Mouse (Mus musculus) myocyte (in vitro differentiated cells): ENCODE data around the gene Wdr46. TPM values are rescaled to one million over a fixed set of nuclear protein-coding genes. Genes with fewer than 3 reads are reported as not detected.

Source experiments
- H3K27me3 ChIP-seq: one replicate; pipeline ENCODE4 v1.6.1; 2011; ENCODE audit not compliant: control insufficient read depth, insufficient read depth, insufficient read length
- H3K36me3 ChIP-seq: one replicate; pipeline ENCODE4 v1.6.1; 2011; ENCODE audit not compliant: control insufficient read depth, insufficient read depth
- H3K4me2 ChIP-seq: one replicate; pipeline ENCODE4 v1.6.1; 2011; ENCODE audit warnings: low read depth, control low read depth
- H3K4me3 ChIP-seq: one replicate; pipeline ENCODE4 v1.5.1; 2011; ENCODE audit warnings: mild to moderate bottlenecking, control low read depth, moderate library complexity
- H3K79me2 ChIP-seq: one replicate; pipeline ENCODE4 v1.6.1; 2011; ENCODE audit not compliant: control insufficient read depth, insufficient read depth
- H3ac ChIP-seq: one replicate; pipeline ENCODE4 v1.6.1; 2011; ENCODE audit not compliant: control insufficient read depth, insufficient read length
- CEBPB ChIP-seq: IDR thresholded peaks from 2 replicates; pipeline ENCODE4 v1.6.1; 2011; ENCODE audit warnings: mild to moderate bottlenecking, moderate library complexity; ENCODE audit not compliant: poor library complexity, insufficient read depth, severe bottlenecking
- E2F4 ChIP-seq: IDR thresholded peaks from one replicate; pipeline ENCODE4 v1.6.1; 2011; ENCODE audit warnings: mild to moderate bottlenecking, control low read depth, moderate library complexity; ENCODE audit not compliant: insufficient read depth
- MAX ChIP-seq: IDR thresholded peaks from one replicate; pipeline ENCODE4 v1.6.1; 2011; ENCODE audit warnings: low read depth, mild to moderate bottlenecking, control low read depth
- MYOD1 ChIP-seq, 3 experiments: IDR thresholded peaks; one replicate each; pipeline ENCODE4 v1.6.1; 2011; ENCODE audit warnings: control low read depth in 2 of 3, low read depth in 2 of 3, mild to moderate bottlenecking in 2 of 3, moderate library complexity in 1 of 3; ENCODE audit not compliant: insufficient read length in 2 of 3, control insufficient read depth in 1 of 3
- MYOG ChIP-seq, 3 experiments: IDR thresholded peaks; one replicate each; pipeline ENCODE4 v1.6.1; 2011; ENCODE audit warnings: control low read depth in 2 of 3, low read depth in 2 of 3, mild to moderate bottlenecking in 2 of 3; ENCODE audit not compliant: insufficient read length in 2 of 3, control insufficient read depth in 1 of 3, insufficient read depth in 1 of 3
- POLR2A ChIP-seq: IDR thresholded peaks from one replicate; pipeline ENCODE4 v1.6.1; 2011; ENCODE audit warnings: low read depth, mild to moderate bottlenecking, control low read depth, moderate library complexity; ENCODE audit not compliant: insufficient read length
- POLR2AphosphoS2 ChIP-seq: IDR thresholded peaks from one replicate; pipeline ENCODE4 v1.6.1; 2011; ENCODE audit warnings: low read depth, control low read depth; ENCODE audit not compliant: insufficient read length
- REST ChIP-seq: IDR thresholded peaks from one replicate; pipeline ENCODE4 v1.6.1; 2011; ENCODE audit warnings: mild to moderate bottlenecking, control low read depth, moderate library complexity; ENCODE audit not compliant: insufficient read depth, insufficient read length
- SRF ChIP-seq: IDR thresholded peaks from one replicate; pipeline ENCODE4 v1.6.1; 2011; ENCODE audit warnings: low read depth; ENCODE audit not compliant: control insufficient read depth, insufficient read length
- TCF12 ChIP-seq: IDR thresholded peaks from one replicate; pipeline ENCODE4 v1.6.1; 2011; ENCODE audit warnings: mild to moderate bottlenecking, control low read depth; ENCODE audit not compliant: poor library complexity, insufficient read depth, severe bottlenecking
- TCF3 ChIP-seq: IDR thresholded peaks from one replicate; pipeline ENCODE4 v1.6.1; 2011; ENCODE audit warnings: low read depth, control low read depth; ENCODE audit not compliant: insufficient read length
- USF1 ChIP-seq: IDR thresholded peaks from one replicate; pipeline ENCODE4 v1.6.1; 2011; ENCODE audit warnings: low read depth, mild to moderate bottlenecking, control low read depth, moderate library complexity
- polyA plus RNA-seq: library from polyadenylated mRNA; unstranded; fragments of >200 nt; fragmentation: generic; extraction: Trizol; gene quantifications from one replicate; pipeline ENCODE4 v1.2.1, GENCODE M21; 2012; ENCODE audit warnings: missing spikeins

The Wdr46 gene
- polyA plus RNA-seq, 1 experiment, result 25.9 TPM

GRCm38 (mm10) chr17:33932970-33933369 lies 7.5 kb upstream of the Wdr46 start:
- peaks cover 8% of the 10 kb centered on the region for H3K79me2 ChIP-seq
- no peak overlapping the region for H3K4me2 ChIP-seq
- no peak overlapping the region for H3K4me3 ChIP-seq
- no peak for TF ChIP-seq TCF12
- no peak for TF ChIP-seq REST
- TF ChIP-seq POLR2A, result no peak
- no peak for TF ChIP-seq MAX
- no peak for TF ChIP-seq MYOG (IDR thresholded peaks at IDR 0.05; ENCODE audit: control insufficient read depth in 1 of 3, insufficient read depth in 1 of 3, insufficient read length in 2 of 3, low read depth in 2 of 3)
- TF ChIP-seq USF1, result no peak
- no peak for TF ChIP-seq SRF
- TF ChIP-seq CEBPB, result no peak
- TF ChIP-seq E2F4, result no peak
- no peak for TF ChIP-seq TCF3
- no peak for TF ChIP-seq MYOD1 (IDR thresholded peaks at IDR 0.05; ENCODE audit: control insufficient read depth in 1 of 3, insufficient read length in 2 of 3, low read depth in 2 of 3)
- TF ChIP-seq POLR2AphosphoS2, result no peak
- no peak overlapping the region for H3ac ChIP-seq
- no peaks in the 10 kb centered on the region for H3K27me3 ChIP-seq
- no peaks in the 10 kb centered on the region for H3K36me3 ChIP-seq

- Histone ChIP-seq H3K36me3 (no peaks in the 10 kb centered on the region), H3K4me2 (no peak overlapping the region), H3K4me3 (no peak overlapping the region), H3K27me3 (no peaks in the 10 kb centered on the region), H3K79me2 (peaks cover 13% of the 10 kb centered on the region), H3ac (no peak overlapping the region)
- TF ChIP-seq TCF3 (no peak), TCF12 (no peak), MYOG (IDR thresholded peaks at IDR 0.05; ENCODE audit: control insufficient read depth in 1 of 3, insufficient read depth in 1 of 3, insufficient read length in 2 of 3, low read depth in 2 of 3) (no peak), SRF (no peak), POLR2A (no peak), POLR2AphosphoS2 (no peak), MYOD1 (IDR thresholded peaks at IDR 0.05; ENCODE audit: control insufficient read depth in 1 of 3, insufficient read length in 2 of 3, low read depth in 2 of 3) (no peak), E2F4 (no peak), MAX (no peak), USF1 (no peak), REST (no peak)
Measured at GRCm38 (mm10) chr17:33935422-33936055, 4.9 kb upstream of the Wdr46 start.

GRCm38 (mm10) chr17:33936993-33937392 lies 3.5 kb upstream of the Wdr46 start:
- no peaks in the 10 kb centered on the region for H3K27me3 ChIP-seq
- TF ChIP-seq SRF (no peak), CEBPB (no peak), POLR2A (no peak), REST (no peak), E2F4 (no peak), POLR2AphosphoS2 (no peak), MAX (no peak), USF1 (no peak), MYOG (IDR thresholded peaks at IDR 0.05; ENCODE audit: control insufficient read depth in 1 of 3, insufficient read depth in 1 of 3, insufficient read length in 2 of 3, low read depth in 2 of 3) (no peak), TCF12 (no peak), TCF3 (no peak), MYOD1 (IDR thresholded peaks at IDR 0.05; ENCODE audit: control insufficient read depth in 1 of 3, insufficient read length in 2 of 3, low read depth in 2 of 3) (no peak)
- no peaks in the 10 kb centered on the region for H3K36me3 ChIP-seq

GRCm38 (mm10) chr17:33938783-33939182 lies 1.7 kb upstream of the Wdr46 start:
- no peaks in the 10 kb centered on the region for H3K36me3 ChIP-seq
- peaks cover 23% of the 10 kb centered on the region for H3K79me2 ChIP-seq
- H3K27me3 ChIP-seq, result no peaks in the 10 kb centered on the region
- H3ac ChIP-seq, result no peak overlapping the region
- TF ChIP-seq REST, result no peak
- no peak for TF ChIP-seq SRF
- TF ChIP-seq MYOD1 (IDR thresholded peaks at IDR 0.05; ENCODE audit: control insufficient read depth in 1 of 3, insufficient read length in 2 of 3, low read depth in 2 of 3), result no peak
- TF ChIP-seq TCF3, result no peak
- TF ChIP-seq MAX, result no peak
- no peak for TF ChIP-seq E2F4
- TF ChIP-seq USF1, result no peak
- TF ChIP-seq POLR2AphosphoS2, result no peak
- no peak for TF ChIP-seq POLR2A
- TF ChIP-seq CEBPB, result no peak
- TF ChIP-seq MYOG (IDR thresholded peaks at IDR 0.05; ENCODE audit: control insufficient read depth in 1 of 3, insufficient read depth in 1 of 3, insufficient read length in 2 of 3, low read depth in 2 of 3), result no peak
- no peak for TF ChIP-seq TCF12
- H3K4me2 ChIP-seq, result peak overlapping the region; percentile 86
- peak overlapping the region; percentile 81 for H3K4me3 ChIP-seq

More at GRCm38 (mm10) chr17:33936993-33937392, 3.5 kb upstream of the Wdr46 start:
- H3K4me2 ChIP-seq, result no peak overlapping the region
- no peak overlapping the region for H3ac ChIP-seq
- H3K4me3 ChIP-seq, result no peak overlapping the region
- H3K79me2 ChIP-seq, result peaks cover 23% of the 10 kb centered on the region
